Mouse (Mus musculus) CH12.LX (cell line): ENCODE measurements around the gene Gm10720.
"Not testable (repeated sequence)": the region's sequence is repeated elsewhere in the genome, so short reads cannot be mapped to it uniquely, and the experiment has no call there.

ENCODE experiments used
- CTCF ChIP-seq, 2 experiments: IDR thresholded peaks in 1 of 2; conservative IDR thresholded peaks in 1 of 2; 2 replicates each; pipeline ENCODE4 v1.5.1; 2011 to 2012; ENCODE audit warnings: low read depth in 2 of 2, low read length in 2 of 2, improper control_type of control experiment in 1 of 2, inconsistent platforms in 1 of 2, mild to moderate bottlenecking in 1 of 2, moderate library complexity in 1 of 2
- E2F4 ChIP-seq: IDR thresholded peaks from 2 replicates; pipeline ENCODE4 v1.6.1; 2011; ENCODE audit warnings: low read depth, low read length, improper control_type of control experiment; ENCODE audit not compliant: insufficient replicate concordance
- EP300 ChIP-seq: IDR thresholded peaks from 2 replicates; pipeline ENCODE4 v1.6.1; 2011; ENCODE audit warnings: low read length, improper control_type of control experiment
- HCFC1 ChIP-seq: IDR thresholded peaks from 2 replicates; pipeline ENCODE4 v1.6.1; 2012; ENCODE audit warnings: low read depth, mild to moderate bottlenecking, inconsistent platforms, low read length, improper control_type of control experiment
- MAZ ChIP-seq: IDR thresholded peaks from 2 replicates; pipeline ENCODE4 v1.6.1; 2012; ENCODE audit warnings: low read depth, mild to moderate bottlenecking, inconsistent platforms, low read length, improper control_type of control experiment, moderate library complexity
- NELFE ChIP-seq: IDR thresholded peaks from 2 replicates; pipeline ENCODE4 v1.6.1; 2011; ENCODE audit warnings: low read depth, low read length, improper control_type of control experiment
- POLR2A ChIP-seq: IDR thresholded peaks from 2 replicates; pipeline ENCODE4 v1.6.1; 2011; ENCODE audit warnings: low read depth, mild to moderate bottlenecking, improper control_type of control experiment, low read length
- POLR2AphosphoS2 ChIP-seq: IDR thresholded peaks from 2 replicates; pipeline ENCODE4 v1.6.1; 2011; ENCODE audit warnings: low read depth, low read length, improper control_type of control experiment
- RAD21 ChIP-seq: IDR thresholded peaks from 2 replicates; pipeline ENCODE4 v1.6.1; 2011; ENCODE audit warnings: low read depth, mild to moderate bottlenecking, low read length, improper control_type of control experiment, moderate library complexity
- TBP ChIP-seq: conservative IDR thresholded peaks from 2 replicates; pipeline ENCODE4 v1.6.1; 2011; ENCODE audit warnings: low read depth, low read length, improper control_type of control experiment

DNA sequence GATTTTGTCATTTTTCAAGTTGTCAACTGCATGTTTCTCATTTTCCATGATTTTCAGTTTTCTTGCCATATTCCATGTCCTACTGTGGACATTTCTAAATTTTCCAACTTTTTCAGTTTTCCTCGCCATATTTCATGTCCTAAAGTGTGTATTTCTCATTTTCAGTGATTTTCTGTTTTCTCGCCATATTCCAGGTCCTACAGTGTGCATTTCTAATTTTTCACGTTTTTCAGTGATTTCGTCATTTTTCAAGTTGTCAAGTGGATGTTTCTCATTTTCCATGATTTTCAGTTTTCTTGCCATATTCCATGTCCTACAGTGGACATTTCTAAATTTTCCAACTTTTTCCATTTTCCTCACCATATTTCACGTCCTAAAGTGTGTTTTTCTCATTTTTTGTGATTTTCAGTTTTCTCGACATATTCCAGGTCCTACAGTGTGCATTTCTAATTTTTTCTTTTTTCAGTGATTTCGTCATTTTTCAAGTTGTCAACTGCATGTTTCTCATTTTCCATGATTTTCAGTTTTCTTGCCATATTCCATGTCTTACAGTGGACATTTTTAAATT, 3.3 kb upstream of the Gm10720 start:
- TF ChIP-seq E2F4; EP300; CTCF (conservative IDR thresholded peaks at IDR 0.05 in 1 of 2, IDR thresholded peaks at IDR 0.05 in 1 of 2; ENCODE audit: low read depth in 2 of 2, low read length in 2 of 2); POLR2A; NELFE; RAD21; POLR2AphosphoS2; MAZ; TBP; HCFC1: not testable (repeated sequence)
